Mouse (Mus musculus): ENCODE results near the gene Ptprm.

Ptprm gene

DNA sequence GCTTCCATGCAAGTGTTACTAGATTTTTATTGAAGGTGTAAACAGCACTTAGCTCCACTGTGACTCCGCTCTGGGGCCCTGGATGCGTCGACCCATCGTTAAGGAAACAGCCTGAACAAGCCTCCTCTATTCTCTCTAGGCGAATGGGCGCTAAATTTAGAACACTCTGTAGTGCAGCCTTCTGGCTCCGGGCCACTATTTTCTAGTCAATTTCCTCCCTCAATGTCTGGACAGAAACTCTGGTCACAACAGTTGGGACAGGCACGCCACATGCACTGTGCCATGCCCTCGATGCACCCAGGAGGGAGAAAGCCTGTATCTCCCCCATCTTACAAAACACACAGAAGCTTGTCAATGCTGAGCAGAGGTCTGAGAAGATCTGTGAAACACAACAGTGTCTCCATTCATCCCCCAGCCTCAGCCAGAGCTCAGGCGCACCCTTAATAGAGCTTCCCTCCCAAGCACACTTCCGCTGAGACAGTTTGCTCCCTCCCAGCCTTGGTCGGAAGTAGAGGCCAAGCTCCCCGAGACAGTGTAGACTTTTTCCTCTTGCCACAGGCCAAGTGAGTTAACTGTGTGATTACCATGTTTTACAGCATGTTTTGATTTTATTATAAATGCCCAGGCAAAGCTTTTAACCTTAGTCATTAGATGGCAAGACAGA lies 220.7 kb downstream of the Ptprm start:
- peak; percentile 53 to 70 for DNase-seq

DNA sequence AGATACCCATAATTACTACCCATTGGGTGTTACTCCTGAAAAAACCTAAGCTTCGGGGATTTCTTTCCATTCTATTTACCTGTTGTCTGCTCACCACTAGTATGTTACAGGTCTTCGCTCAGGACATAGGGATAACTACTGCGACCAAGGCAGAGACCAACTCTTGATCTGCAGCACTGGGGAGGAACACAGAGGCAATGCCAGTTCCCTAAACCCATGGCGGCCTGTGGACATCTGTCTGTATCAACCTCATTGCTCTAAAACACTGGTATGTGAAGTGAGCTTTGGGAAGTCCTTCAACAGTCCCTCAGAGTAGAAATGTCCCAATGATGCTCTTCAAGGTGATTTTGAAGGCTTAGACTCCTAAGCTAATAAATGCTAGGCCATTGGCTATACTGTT lies 221.2 kb downstream of the Ptprm start:
- DNase-seq = no peak

DNA sequence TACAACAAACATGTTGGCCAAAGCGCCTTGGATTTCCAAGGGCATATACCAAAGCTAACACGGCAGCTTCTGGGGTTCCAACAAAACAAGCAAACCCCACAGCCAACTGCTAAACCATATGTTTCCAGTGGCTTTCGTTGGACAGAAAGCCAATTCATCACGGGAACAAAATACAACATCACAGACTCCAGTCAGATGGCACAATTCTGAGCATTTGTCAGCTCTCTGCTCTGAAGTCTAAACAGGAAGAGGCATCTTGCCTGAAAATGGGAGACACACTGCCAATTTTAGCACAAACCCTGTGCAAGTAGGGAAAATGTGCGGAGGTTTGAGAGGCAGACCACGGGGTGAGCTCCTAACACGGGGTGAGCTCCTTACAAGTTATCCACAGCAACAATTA lies 226.7 kb downstream of the Ptprm start:
- peak; percentile 28 to 36 for DNase-seq

DNA sequence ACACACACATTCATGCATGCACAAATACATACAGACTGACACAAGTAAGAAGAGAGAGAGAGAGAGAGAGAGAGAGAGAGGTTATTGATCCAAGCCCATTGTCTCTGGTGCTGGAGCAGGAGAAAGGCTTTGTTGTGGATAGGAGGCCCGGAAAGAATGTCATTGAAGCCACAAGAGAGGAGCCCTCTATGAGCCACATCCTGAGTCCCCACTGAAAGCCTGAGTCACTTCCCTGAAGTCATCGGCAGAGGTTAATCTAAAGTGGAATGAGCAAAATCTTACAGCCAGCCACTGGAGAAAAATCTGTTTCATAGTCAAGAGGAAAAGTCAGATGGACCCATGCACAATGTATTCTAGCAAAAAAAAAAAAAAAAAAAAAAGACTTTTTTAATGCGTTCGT lies 228.7 kb downstream of the Ptprm start:
- DNase-seq = no peak

DNA sequence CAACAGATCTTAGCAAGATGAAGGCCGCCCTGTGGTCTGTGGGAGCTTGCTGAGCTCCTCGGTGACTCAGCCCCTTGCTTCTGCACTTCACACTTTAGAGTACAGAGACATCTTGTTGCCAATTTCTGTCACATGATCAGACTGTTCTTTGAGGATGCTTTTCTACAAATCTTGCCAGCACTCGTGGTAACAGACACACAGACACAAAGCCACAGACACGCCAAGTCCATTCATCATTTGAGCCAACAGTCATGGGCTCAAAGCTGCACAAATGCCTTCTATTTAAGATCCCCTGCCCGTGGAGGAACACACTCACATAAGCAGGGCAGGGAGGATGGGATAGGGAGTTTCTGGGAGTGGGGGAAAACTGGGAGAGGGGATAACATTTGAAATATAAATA lies 230.0 kb downstream of the Ptprm start:
- no peak for DNase-seq

DNA sequence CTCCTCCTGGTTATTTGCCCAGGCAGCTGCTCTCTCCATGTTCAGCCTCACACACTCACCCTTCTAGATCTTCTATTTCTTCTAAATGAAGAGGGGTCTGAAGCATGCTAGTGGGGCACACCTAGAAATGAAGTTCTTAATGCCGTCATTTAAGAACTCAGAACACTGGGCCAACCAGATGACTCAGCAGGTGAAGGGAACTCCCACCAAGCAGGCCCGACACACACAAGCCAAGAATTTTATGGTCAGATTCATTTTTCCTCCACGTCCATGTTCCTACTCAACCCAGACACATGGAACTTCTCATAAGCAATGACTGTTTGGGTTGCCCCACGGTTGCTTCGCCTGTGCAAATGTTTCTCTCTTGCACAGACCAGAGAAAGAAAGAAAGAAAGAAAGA lies 230.5 kb downstream of the Ptprm start:
- DNase-seq = no peak

DNA sequence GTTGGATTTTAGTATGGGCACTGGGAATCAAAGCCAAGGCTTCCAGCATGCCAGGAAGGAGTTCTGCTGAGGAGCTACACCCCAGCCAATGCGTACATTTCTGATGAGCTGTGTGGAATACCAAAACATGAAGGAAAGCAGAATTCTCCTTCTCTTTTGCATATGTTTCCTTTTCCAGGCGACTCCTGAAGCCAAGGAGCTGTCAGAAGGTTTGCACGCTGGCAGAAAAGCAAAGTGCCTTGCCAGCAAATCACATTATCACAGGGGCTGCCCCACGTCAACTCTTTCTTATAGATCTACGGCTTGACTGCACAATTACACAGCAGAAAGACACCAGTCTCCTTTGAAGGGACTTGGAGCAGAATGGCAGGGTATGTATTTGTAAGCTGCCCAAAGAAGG lies 233.4 kb downstream of the Ptprm start:
- no peak for DNase-seq

DNA sequence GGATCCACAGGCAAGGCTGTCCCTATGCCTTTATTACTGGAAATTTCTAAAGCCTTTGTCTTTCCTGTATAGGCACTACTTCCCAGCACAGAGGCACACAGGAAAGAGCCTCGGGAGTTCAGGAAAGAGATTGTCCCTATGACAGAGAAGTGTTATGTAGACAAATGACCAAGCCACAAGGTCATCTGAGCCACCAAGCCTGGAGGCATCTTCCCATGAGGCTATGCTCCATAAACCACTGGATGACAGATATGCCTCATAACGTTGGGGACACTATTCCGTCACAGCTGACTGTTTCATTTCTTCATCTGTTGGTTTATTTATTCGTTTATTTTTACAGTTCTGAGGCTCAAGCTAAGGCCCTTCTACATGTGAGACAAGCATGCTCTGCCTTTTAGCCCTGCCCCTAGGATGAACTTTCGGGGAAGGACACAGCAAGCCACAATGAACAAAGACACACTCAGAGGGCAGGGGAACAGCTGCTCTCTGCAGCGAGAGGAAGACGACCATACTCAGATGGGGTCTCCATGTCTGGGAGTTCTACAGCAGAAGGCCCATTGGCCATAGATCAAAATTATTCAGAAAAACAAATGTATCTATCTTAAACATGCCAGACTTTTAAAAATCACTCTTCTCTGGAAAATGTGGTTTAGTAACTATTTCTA lies 235.4 kb downstream of the Ptprm start:
- no peak for DNase-seq

DNA sequence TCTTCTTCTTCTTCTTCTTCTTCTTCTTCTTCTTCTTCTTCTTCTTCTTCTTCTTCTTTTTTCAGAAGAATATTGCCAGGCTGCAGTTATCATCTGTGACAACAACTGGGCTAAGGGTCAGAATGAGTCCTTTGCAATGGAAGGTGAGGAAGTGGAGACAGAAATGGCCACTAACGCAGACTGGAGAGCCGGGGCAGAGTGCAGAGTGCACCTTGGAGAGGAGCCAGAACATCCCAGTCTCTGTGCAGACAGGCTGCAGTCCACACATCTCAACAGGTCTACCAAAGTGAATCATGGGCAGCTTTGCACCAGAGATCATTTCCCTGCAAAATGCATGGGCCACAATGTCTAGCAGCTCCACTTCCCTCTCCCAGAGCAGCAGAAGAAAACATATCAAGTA lies 239.4 kb downstream of the Ptprm start:
- DNase-seq = no peak

DNA sequence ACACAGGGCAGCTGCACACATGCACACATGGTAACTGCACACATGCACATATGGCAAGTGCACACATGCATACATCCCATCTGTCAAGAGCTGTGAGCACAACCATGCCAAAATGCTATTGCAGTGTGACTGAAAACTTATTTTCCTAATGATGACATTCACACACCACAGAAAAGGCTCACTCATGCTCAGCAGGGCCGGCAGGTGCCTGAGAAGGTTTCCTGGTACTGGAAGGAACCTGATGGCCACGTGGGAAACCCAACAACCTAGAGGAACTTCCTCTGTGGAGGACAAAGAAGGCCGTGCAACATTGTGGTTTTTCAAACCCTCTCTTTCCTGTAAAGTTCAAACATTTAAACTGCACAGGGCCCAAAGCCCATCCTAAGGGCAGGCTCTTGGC lies 241.6 kb downstream of the Ptprm start:
- DNase-seq = no peak

DNA sequence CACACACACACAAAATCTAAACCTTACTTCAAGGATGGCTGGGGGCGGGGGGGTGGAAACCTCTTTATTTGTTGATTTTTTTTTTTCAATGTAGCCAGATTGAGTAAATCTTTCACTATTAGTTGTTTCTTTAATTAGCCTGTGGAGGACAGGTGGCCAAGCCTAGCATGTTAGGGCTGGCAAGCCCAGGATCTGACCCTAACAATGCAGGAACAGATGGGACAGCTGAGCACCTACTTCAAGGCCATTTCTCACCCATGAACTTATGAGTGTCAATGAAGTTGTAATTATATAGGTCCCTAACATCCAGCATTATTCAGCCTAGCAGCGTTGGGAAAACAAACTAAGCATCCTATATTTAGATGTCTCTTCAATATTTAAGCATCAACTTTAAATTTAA lies 248.1 kb downstream of the Ptprm start:
- DNase-seq = no peak

DNA sequence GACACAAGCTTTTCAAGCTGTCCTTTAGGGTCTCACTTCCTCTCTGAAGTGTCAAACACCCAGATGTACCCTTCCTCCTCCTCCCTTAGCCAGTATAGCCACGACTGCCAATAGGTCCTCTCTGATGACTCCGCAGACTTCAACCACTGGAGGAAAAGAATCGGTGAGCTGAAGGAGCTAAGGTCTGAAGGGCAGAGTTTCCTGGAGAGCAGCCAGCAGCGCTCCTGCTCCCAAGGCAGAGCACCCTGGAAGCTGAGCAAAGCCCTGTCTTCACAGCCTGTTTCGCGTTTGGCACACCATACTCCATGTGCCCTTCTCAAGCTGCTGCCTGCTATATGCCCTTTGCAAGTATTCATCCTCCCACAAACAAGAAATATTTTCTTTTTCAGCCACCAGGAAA lies 252.2 kb downstream of the Ptprm start:
- DNase-seq = no peak

DNA sequence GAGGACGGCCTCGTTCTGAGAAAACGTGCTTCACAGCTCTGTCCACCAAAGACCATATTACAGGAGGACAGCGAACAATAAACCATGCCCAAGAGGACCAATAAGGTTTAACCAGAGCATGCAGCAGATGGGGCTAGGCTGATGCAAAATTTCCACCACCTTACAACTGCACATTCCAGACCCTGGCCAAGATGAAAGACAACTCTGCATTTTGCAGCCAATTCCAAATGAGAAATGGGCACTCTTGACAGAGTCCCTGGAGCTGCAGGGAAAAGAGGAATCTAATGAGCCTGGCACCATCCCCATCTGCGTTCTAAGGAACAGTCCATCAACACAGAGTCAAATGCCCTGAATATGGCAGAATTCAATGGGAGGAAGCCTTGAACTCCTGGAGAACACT lies 263.3 kb downstream of the Ptprm start:
- no peak for DNase-seq

DNA sequence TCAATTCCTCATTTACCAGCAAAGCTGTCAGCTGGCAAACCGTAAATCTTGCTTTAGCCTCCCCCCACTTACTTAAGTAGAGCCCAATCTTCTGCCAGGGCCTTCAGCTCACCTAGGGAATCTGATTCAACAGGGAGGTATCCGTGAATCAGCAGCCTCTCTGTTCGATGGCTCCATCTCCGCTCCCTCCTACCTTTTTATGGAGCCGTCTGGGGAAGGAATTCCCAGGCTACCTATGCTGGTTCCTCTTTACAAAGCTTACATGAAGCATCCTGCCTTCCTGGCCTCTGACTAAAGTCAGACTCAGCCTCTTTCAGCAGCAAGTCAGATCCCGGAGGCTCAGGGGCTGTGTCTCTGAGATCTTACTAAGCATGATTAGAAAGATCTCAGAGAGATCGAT lies 264.1 kb downstream of the Ptprm start:
- DNase-seq = no peak

DNA sequence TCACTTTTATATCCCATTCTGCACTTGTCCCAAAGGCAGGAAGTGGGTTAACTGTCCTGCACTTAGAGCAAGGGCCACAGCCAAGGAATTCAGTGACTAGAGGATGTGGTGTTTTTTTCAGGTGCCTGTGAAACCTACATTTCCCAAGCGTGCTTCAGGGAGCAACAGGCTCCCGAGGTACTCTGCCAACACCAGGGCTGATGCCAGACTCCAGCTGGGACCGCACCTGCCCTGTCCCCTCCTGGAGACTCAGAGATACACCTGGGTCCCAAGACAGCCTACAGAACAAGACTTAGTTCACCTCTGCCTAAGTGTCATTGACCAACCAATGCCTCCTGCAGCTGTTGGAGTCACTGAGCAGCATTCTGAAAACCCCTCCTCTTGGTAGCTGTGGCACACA lies 264.6 kb downstream of the Ptprm start:
- DNase-seq = peak in 1 of 2 experiments; percentile 36

DNA sequence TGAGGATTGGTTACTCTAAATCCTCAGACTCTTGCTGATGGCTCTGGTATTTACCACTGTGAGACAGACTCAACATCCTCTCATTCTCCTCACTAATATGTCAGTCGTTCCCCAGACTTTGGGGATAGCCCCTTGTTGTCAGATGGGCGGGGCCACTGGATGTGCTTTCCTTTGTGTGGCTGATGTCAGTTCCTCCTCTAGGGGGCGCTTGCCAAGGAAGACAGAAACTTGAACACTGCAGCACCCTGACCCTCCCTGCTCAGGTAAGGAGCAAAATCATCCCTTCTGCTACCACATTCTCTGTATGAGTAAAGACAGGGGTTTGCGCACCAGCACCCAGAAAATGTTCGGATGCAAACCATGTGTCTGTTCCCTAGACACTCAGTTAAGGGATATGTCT lies 266.7 kb downstream of the Ptprm start:
- peak in 1 of 2 experiments; percentile 23 for DNase-seq

DNA sequence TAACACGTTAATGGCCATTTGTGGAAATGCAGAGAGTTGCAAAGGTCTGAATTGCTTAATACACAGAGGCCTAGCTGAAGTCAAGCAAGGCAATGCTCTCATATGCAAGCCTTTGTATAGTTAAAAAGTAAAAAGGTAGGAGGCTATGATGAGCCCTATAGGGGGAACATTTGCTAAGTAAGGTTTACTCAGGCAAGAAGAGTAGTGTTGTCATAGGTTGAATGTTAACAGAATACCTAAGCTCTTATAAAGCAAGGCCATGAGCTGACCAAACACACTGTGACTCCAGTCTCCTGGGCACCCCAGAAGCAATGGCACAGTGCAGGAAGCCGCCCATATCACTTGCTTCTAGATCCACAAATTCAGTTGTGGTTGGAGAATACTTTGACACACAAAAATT lies 267.4 kb downstream of the Ptprm start:
- DNase-seq = no peak

DNA sequence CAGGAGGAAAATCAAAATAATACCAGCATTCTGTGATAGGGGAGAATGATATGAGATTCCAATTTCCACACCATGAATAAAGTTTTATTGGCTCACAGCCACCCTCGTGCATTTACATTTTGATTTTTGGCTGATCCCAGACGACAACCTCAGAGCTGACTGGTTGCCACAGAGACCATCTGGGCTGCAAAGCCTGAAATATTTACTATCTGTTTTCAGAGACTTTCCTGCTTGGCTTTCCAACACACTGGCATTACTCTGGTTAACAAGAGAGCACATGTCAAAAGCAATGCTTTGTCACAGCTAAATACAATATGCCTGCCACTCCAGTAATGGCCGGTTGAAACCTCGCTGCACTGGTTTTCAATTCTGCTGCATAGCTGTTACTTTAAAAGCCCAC lies 269.8 kb downstream of the Ptprm start:
- DNase-seq = no peak

DNA sequence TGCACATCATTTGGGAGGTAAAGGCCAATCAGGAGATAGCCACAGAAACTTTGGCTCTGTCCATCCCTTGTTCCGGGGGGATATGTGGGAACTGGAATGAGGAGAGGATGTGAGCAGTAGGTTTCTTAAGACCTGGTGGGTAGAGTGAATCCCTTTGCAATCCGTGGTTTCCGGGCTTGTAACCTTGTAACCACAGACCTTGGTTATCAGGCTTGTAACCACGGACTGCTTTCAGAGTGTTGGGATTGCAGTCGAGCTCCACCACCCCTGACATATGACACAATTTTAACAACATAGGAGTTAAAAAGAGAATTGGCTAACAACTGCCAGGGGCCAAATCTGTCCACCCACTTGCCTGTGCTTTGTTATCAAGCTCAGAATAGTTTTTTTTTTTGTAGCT lies 270.2 kb downstream of the Ptprm start:
- no peak for DNase-seq

DNA sequence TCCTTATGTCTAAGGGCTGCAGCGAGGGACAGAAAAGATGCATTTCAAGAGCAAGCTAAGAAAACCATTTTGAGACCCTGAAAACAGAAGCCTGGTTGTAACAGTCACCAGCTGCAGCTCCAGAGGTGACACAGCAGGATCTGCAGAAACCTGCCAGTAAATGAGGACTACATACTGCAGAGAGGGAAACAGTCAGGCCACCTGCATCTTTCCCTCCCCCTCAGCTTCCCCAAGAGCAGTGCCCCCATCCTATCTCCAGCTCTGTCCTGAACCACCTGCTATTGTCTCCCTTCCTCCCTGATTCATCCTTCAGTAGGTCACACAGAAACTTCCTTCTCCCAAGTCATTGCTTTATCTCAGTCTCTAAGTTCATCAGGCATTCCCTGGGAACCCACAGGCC lies 274.7 kb downstream of the Ptprm start:
- no peak for DNase-seq

DNA sequence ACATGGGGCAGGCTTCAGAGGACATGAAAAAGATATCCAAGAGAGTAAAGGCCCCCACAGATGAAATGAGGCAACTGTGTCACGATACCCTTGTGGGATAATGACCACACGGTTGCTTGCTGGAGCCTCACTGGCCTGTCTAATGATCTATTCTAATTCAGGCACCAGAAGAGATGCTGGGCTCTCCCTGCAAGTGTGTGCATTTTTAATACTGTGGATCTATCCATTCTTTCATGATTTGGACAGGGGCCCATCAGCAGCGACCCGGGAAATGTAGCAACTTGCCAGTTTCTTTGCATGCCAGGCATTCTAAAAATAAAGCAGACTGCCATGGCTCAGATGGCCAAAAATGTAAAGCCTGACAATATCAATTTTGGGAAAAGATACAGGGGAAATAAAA lies 280.7 kb downstream of the Ptprm start:
- peak; percentile 71 to 72 for DNase-seq

DNA sequence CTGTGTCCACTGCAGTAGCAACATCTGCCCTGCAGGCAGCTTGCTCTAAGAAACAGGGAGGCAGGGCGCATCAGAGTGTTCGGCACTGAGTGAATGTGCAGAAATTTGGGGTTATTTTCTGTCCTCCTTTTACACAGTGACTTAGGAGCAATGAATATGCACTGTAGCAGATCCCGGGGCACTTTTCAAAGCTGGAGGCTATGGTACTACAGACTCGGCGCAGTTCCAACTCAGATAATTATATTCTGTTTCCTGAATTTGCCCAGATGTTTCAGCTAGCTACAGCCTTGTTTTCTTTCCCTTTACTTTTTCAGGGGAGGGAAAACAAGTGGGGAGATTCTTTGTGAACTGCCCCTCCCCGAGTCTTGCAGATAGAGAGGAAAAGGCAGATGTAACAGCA lies 281.1 kb downstream of the Ptprm start:
- DNase-seq = no peak

DNA sequence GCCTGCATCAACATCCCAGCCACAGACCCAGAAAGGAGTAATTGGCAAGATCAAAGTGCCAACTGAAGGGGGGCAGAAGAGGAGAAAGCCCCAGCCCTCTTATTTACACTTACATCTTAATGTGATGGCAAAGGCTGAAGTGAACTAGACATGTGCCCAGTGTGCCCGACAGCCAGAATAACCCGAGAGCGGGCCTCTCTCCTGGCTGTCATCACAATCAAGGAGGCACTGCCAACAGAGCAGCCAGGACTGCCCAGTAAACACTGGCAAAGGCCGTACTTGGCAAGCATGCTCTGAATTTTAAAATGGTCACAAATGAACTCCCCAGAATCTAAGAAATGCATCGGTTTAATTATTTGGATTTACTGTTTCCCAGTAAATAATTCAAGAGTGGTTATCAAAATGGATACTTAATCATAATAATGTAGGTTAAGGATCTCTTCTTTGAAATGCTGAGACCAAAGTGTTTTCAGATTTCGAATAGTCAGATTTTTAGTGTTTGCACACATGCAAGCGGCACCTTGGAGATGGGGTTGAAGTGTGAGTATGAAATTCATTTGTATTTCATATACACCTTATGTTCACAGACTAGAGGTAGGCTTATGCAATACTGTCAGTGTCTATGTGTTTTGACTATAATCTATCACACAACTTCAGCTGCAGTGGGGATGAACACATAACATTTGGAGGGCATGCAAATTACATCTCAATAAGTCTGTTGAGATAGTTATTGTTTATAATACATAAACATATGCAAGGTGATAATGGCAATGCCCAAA lies 282.8 kb downstream of the Ptprm start:
- peak; percentile 79 to 85 for DNase-seq

DNA sequence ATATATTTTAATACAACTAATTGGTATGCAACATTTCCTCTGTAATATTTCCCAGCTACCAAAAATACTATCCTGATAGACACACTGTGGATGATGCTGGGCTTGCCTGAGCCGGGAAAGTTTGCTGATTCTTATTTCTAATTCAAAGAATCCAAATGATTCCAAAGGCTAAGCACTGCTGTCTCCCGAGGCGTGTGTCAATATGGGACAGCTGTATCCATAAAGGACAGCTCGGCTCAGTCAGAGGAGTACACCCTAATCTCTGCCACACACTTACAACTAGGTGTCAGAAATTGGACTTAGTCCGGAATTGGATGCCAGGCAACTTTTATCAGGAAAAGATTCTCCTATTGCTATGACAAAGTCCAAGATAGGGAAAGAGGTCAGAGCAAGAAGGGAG lies 290.6 kb downstream of the Ptprm start:
- no peak for DNase-seq

Measured in cerebellum, postnatal 25 days (tissue).